Mouse (Mus musculus) midbrain, embryonic 14.5 days (tissue): Measurements from ENCODE around the gene Mylk2. TPM values are rescaled to one million over a fixed set of nuclear protein-coding genes. Genes with fewer than 3 reads are reported as not detected.

ENCODE experiments used
- ATAC-seq: fragments of 200-750 bp; cut with Nextera tagmentation; 2 replicates; pipeline ENCODE4 v1.8.0; 2017; ENCODE audit warnings: moderate number of reproducible peaks, moderate library complexity; ENCODE audit not compliant: low FRiP score, low TSS enrichment
- DNase-seq: peaks from one replicate; pipeline ENCODE4 v3.0.0-alpha.2; 2015
- H3K27ac ChIP-seq: fragments of 300-500 bp; sonication (generic); replicated peaks from 2 replicates; pipeline ENCODE4 v1.5.1; 2014; ENCODE audit warnings: mild to moderate bottlenecking, low read depth, low read length, moderate library complexity
- H3K27me3 ChIP-seq: fragments of 300-500 bp; sonication (generic); 2 replicates; pipeline ENCODE4 v1.6.1; 2014; ENCODE audit warnings: low read length, control low read depth, mixed read lengths; ENCODE audit not compliant: control insufficient read depth, insufficient read depth
- H3K36me3 ChIP-seq: fragments of 300-500 bp; sonication (generic); 2 replicates; pipeline ENCODE4 v1.6.1; 2014; ENCODE audit warnings: low read length, control low read depth; ENCODE audit not compliant: control insufficient read depth, insufficient read depth
- H3K4me1 ChIP-seq: fragments of 300-500 bp; sonication (generic); 2 replicates; pipeline ENCODE4 v1.6.1; 2014; ENCODE audit warnings: mild to moderate bottlenecking, antibody characterized with exemption, low read length, control low read depth; ENCODE audit not compliant: control insufficient read depth, insufficient read depth
- H3K4me2 ChIP-seq: fragments of 300-500 bp; sonication (generic); 2 replicates; pipeline ENCODE4 v1.6.1; 2014; ENCODE audit warnings: mild to moderate bottlenecking, low read length, moderate library complexity
- H3K4me3 ChIP-seq: fragments of 300-500 bp; sonication (generic); replicated peaks from 2 replicates; pipeline ENCODE4 v1.5.1; 2014; ENCODE audit warnings: low read depth, low read length
- H3K9ac ChIP-seq: fragments of 300-500 bp; sonication (generic); replicated peaks from 2 replicates; pipeline ENCODE4 v1.6.1; 2014; ENCODE audit warnings: mild to moderate bottlenecking, low read length, moderate library complexity
- H3K9me3 ChIP-seq: fragments of 300-500 bp; sonication (generic); 2 replicates; pipeline ENCODE4 v1.6.1; 2016; ENCODE audit warnings: low read length, control low read depth, mixed read lengths; ENCODE audit not compliant: control insufficient read depth
- WGBS: fragments of 180-500 bp; shearing (Covaris S2); extraction: QIAGEN DNeasy Blood & Tissue Kit; methylation state at CpG from one replicate; pipeline ENCODE4 v1.1.7; 2014; 5-methylcytosine and 5-hydroxymethylcytosine counted together
- polyA plus RNA-seq: library from polyadenylated mRNA; unstranded; fragments of >200 nt; fragmentation: Nextera tagmentation; extraction: Ambion mirVana; gene quantifications from 2 replicates; pipeline ENCODE4 v1.2.1, GENCODE M21; 2014

Mylk2 gene
- polyA plus RNA-seq, 1 experiment from 2014 or later, result not detected

GRCm38 (mm10) chr2:152941776-152942175 lies 30.6 kb downstream of the Mylk2 start:
- Histone ChIP-seq H3K4me2 (no peak overlapping the region), H3K9me3 (no peaks in the 10 kb centered on the region), H3K36me3 (no peaks in the 10 kb centered on the region), H3K4me3 (no peak overlapping the region), H3K27ac (no peak overlapping the region), H3K9ac (no peak overlapping the region), H3K27me3 (peaks cover 46% of the 10 kb centered on the region), H3K4me1 (peaks cover 10% of the 10 kb centered on the region; the same call in 1 of the 2 replicates)
- WGBS, result 48% methylated on average over 7 of the region's 7 CpGs
- ATAC-seq (no peak), DNase-seq (no peak)

DNA sequence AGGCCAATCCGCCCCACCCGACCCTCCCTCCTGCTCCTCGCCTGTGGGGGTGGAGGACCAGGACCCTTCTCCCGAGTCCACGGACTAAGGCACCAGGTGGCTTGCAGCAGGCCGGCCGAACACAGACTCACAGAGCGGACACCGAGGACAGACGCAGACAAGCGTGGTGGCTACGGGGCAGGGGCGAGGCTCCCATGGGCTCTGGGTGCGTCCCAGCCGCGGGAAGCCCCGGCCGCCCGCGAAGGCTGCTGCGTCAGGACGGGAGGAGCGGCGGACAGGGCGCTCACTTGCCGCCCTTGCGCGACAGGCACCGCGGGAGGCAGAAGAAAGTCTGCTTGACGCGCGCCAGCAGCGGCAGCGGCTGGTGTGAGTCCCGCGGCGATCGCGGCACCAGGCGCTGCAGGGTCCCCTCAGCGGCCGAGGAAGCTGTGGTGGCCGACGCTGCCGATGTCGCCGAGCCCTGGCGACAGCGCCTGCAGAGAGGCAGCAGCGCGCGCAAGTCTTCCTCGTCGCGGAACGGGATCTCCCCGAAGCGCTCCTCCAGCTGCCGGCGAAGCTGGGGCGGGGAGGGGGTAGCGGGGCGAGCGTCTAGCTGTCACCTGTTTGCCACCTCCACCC lies 31.9 kb downstream of the Mylk2 start:
- Histone ChIP-seq H3K4me2 (peak overlapping the region; percentile 88), H3K27me3 (peaks cover 46% of the 10 kb centered on the region), H3K9me3 (no peaks in the 10 kb centered on the region), H3K4me3 (peak overlapping the region; percentile 41), H3K27ac (no peak overlapping the region), H3K36me3 (no peaks in the 10 kb centered on the region), H3K9ac (peak overlapping the region; percentile 43; the same call in 1 of the 2 replicates), H3K4me1 (peaks cover 10% of the 10 kb centered on the region; the same call in 1 of the 2 replicates)
- under 1% methylated on average over 61 of the region's 65 CpGs for WGBS
- DNase-seq (peak; percentile 64), ATAC-seq (no peak)

GRCm38 (mm10) chr2:152943568-152943967 lies 32.4 kb downstream of the Mylk2 start:
- peak; percentile 58 for DNase-seq
- Histone ChIP-seq H3K9ac (peak overlapping the region; percentile 43; the same call in 1 of the 2 replicates), H3K9me3 (no peaks in the 10 kb centered on the region), H3K36me3 (no peaks in the 10 kb centered on the region), H3K4me2 (peak overlapping the region; percentile 88), H3K4me3 (peak overlapping the region; percentile 41), H3K27me3 (peaks cover 46% of the 10 kb centered on the region), H3K27ac (no peak overlapping the region), H3K4me1 (peaks cover 10% of the 10 kb centered on the region; the same call in 1 of the 2 replicates)
- WGBS, result 5% methylated on average over 8 of the region's 8 CpGs
- no peak for ATAC-seq

DNA sequence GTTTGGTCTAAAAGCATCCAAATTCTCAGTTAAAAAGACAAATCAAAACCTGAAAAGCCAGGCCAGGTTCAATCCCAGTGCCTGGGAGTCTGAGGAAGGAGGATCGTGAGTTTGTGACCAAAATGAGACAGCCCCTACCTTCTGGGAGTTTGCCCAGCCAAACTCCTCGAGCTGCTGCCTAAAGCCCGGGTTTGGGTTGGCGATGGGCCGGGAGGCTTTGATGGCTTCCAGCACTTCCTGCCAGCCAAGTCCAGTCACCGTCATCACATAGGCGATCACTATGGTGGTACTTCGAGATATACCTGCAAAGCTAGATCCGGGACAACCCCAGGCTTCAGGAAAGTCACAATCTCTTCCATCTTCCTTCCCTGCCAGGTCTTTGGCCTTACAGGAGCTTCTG lies 32.9 kb downstream of the Mylk2 start:
- Histone ChIP-seq H3K4me1 (peaks cover 10% of the 10 kb centered on the region; the same call in 1 of the 2 replicates), H3K27me3 (peaks cover 46% of the 10 kb centered on the region), H3K4me2 (no peak overlapping the region), H3K27ac (no peak overlapping the region), H3K4me3 (no peak overlapping the region), H3K36me3 (no peaks in the 10 kb centered on the region), H3K9ac (no peak overlapping the region), H3K9me3 (no peaks in the 10 kb centered on the region)
- DNase-seq (no peak), ATAC-seq (no peak)
- WGBS, result 62% methylated on average over 9 of the region's 9 CpGs

- no peak overlapping the region for H3K4me2 ChIP-seq
- WGBS, result 56% methylated on average over 7 of the region's 7 CpGs
- H3K27ac ChIP-seq, result no peak overlapping the region
- DNase-seq (no peak), ATAC-seq (no peak)
- H3K9me3 ChIP-seq, result no peaks in the 10 kb centered on the region
- peaks cover 17% of the 10 kb centered on the region; the same call in 1 of the 2 replicates for H3K4me1 ChIP-seq
- no peak overlapping the region for H3K4me3 ChIP-seq
- H3K27me3 ChIP-seq, result peaks cover 42% of the 10 kb centered on the region
- H3K9ac ChIP-seq, result no peak overlapping the region
- H3K36me3 ChIP-seq, result no peaks in the 10 kb centered on the region
These were observed 35.9 kb downstream of the Mylk2 start for GRCm38 (mm10) chr2:152947098-152947497.

DNA sequence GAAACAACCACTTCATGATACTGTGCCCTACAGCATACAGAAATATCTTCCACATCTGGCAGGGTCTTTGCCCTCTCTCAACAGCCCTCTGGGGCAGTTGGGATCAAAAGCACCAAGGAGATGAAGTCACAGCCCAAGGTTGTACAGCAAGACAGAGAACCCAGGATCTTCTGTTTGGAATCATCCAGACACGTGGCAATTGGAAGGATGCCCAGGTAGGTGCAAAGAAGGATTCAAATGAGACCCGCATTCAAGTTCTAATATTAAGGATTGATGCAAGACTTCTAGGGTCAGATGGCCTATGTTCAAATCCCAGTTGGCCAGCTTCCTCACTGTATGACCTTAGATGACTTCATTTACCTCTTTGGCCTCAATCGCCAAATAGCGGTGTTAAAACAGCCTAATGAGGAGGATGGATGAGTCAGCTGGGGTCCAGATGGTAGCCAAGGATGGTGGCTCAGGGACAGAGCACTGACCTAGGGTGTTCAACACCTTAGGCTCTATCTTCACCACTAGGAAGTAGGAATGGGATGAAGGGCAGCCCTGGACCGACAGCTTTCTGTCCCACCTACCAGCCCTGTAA lies 37.4 kb downstream of the Mylk2 start:
- Histone ChIP-seq H3K4me3 (no peak overlapping the region), H3K9ac (no peak overlapping the region), H3K4me2 (no peak overlapping the region), H3K9me3 (no peaks in the 10 kb centered on the region), H3K4me1 (peaks cover 12% of the 10 kb centered on the region; the same call in 1 of the 2 replicates), H3K36me3 (no peaks in the 10 kb centered on the region), H3K27me3 (peaks cover 28% of the 10 kb centered on the region), H3K27ac (no peak overlapping the region)
- WGBS, result 90% methylated on average over 5 of the region's 5 CpGs
- DNase-seq (no peak), ATAC-seq (no peak)

GRCm38 (mm10) chr2:152950358-152951064 lies 39.4 kb downstream of the Mylk2 start:
- ATAC-seq (no peak), DNase-seq (no peak)
- Histone ChIP-seq H3K27me3 (peaks cover 9% of the 10 kb centered on the region; the same call in 1 of the 2 replicates), H3K4me1 (peaks cover 17% of the 10 kb centered on the region; the same call in 1 of the 2 replicates), H3K36me3 (no peaks in the 10 kb centered on the region), H3K9me3 (no peaks in the 10 kb centered on the region), H3K27ac (no peak overlapping the region), H3K4me2 (peak overlapping the region; percentile 85), H3K4me3 (peak overlapping the region; percentile 78), H3K9ac (peak overlapping the region; percentile 88; the same call in 1 of the 2 replicates)
- 36% methylated on average over 11 of the region's 11 CpGs for WGBS

GRCm38 (mm10) chr2:152951065-152951849 lies 40.1 kb downstream of the Mylk2 start, which contains the start of gene Dusp15:
TSS of gene Dusp15 (minus strand) at chr2:152951698.
- Histone ChIP-seq H3K4me1 (peaks cover 17% of the 10 kb centered on the region; the same call in 1 of the 2 replicates), H3K9me3 (no peaks in the 10 kb centered on the region)

More at GRCm38 (mm10) chr2:152951065-152951849, 40.1 kb downstream of the Mylk2 start, which contains the start of gene Dusp15:
- WGBS, result under 1% methylated on average over 47 of the region's 54 CpGs
- ATAC-seq, result peak; percentile 86
- Histone ChIP-seq H3K4me2 (peak within 1 kb of the TSS; percentile 85), H3K4me3 (peak within 1 kb of the TSS; percentile 78), H3K27me3 (0 out of 2 replicates have a peak, but pooled peaks cover 5% of the 10 kb centered on the region), H3K27ac (peak within 1 kb of the TSS; percentile 80), H3K9ac (peak within 1 kb of the TSS; percentile 88), H3K36me3 (no peaks in the 10 kb centered on the region)
- DNase-seq, result peak; percentile 87
